Mouse (Mus musculus) intestine, embryonic 15.5 days (tissue): Measurements from ENCODE around the gene Gm19402. TPM values are rescaled to one million over a fixed set of nuclear protein-coding genes. Genes with fewer than 3 reads are reported as not detected.

ENCODE experiments used
- ATAC-seq: fragments of 200-750 bp; cut with Nextera tagmentation; 2 replicates; pipeline ENCODE4 v1.8.0; 2017; ENCODE audit warnings: moderate TSS enrichment, moderate library complexity
- H3K27ac ChIP-seq: fragments of 300-500 bp; sonication (generic); 2 replicates; pipeline ENCODE4 v1.5.1; 2015; ENCODE audit warnings: mild to moderate bottlenecking, inconsistent platforms
- H3K27me3 ChIP-seq: fragments of 300-500 bp; sonication (generic); replicated peaks from 2 replicates; pipeline ENCODE4 v1.6.1; 2015; ENCODE audit warnings: inconsistent platforms
- H3K36me3 ChIP-seq: fragments of 300-500 bp; sonication (generic); 2 replicates; pipeline ENCODE4 v1.6.1; 2015; ENCODE audit warnings: inconsistent platforms
- H3K4me1 ChIP-seq: fragments of 300-500 bp; sonication (generic); replicated peaks from 2 replicates; pipeline ENCODE4 v1.6.1; 2015; ENCODE audit warnings: inconsistent platforms
- H3K4me2 ChIP-seq: fragments of 300-500 bp; sonication (generic); replicated peaks from 2 replicates; pipeline ENCODE4 v1.6.1; 2015; ENCODE audit warnings: mild to moderate bottlenecking, inconsistent platforms
- H3K4me3 ChIP-seq: fragments of 300-500 bp; sonication (generic); replicated peaks from 2 replicates; pipeline ENCODE4 v1.5.1; 2015; ENCODE audit warnings: inconsistent platforms
- H3K9ac ChIP-seq: fragments of 300-500 bp; sonication (generic); 2 replicates; pipeline ENCODE4 v1.6.1; 2015; ENCODE audit warnings: inconsistent platforms
- H3K9me3 ChIP-seq: fragments of 300-500 bp; sonication (generic); 2 replicates; pipeline ENCODE4 v1.6.1; 2016; ENCODE audit warnings: inconsistent platforms
- WGBS: fragments of 180-500 bp; shearing (Covaris S2); methylation state at CpG from one replicate; pipeline ENCODE4 v1.1.7; 2015; 5-methylcytosine and 5-hydroxymethylcytosine counted together
- microRNA counts: library from miRNA; unstranded; fragments of <30 nt; microRNA quantifications from one replicate; lab custom pipeline; 2016
- polyA plus RNA-seq: library from polyadenylated mRNA; unstranded; fragments of >200 nt; fragmentation: Nextera tagmentation; extraction: Ambion mirVana; gene quantifications from 2 replicates; pipeline ENCODE4 v1.2.1, GENCODE M21; 2015

Gene Gm19402
- polyA plus RNA-seq, 1 experiment from 2014 or later = not detected

DNA sequence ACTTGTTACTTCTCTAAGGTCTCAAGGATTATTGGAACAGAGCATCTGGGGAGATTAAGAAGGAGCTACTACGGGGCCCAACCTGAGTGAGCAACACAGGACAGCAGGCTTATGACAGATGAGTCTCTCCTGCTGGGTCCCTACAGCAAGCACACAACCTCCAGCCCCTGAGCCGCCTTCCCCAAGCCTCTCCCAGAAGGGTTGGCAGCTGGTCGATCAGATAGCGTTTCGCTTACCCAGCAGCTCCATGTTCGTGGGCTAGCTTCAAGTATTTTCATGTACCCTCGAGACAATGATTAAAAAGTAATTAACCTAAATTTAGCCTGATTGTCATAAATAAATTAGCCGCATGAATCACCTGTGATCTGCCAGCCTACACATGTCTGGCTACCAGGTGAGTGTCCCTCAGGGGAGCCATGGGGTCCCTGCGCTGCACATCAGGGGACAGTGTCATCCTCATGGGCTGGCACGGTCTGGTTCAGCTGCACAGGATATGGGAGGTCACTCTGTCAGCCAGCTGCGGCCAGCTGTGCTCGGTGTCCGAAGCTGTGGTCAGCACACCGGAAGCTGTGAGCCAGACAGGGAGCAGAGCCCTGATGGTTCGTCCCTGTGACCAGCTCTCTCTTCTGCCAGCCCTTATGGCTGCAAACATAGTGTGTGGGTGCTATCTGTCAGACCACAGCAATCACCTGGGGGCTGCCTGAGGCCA lies 32.1 kb downstream of the Gm19402 start:
- ATAC-seq = no peak
- Histone ChIP-seq H3K4me3 (no peak overlapping the region), H3K9me3 (no peaks in the 10 kb centered on the region), H3K4me2 (no peak overlapping the region), H3K9ac (no peak overlapping the region), H3K4me1 (no peaks in the 10 kb centered on the region), H3K36me3 (no peaks in the 10 kb centered on the region), H3K27ac (no peak overlapping the region), H3K27me3 (no peaks in the 10 kb centered on the region)
- WGBS = 51% methylated on average over 15 of the region's 15 CpGs

GRCm38 (mm10) chr10:77652046-77652445 lies 38.5 kb downstream of the Gm19402 start:
- WGBS = 86% methylated on average over 9 of the region's 9 CpGs
- H3K9ac ChIP-seq = no peak overlapping the region
- ATAC-seq = no peak
- no peak overlapping the region for H3K4me2 ChIP-seq
- H3K4me3 ChIP-seq = no peak overlapping the region
- no peaks in the 10 kb centered on the region for H3K36me3 ChIP-seq
- no peaks in the 10 kb centered on the region for H3K4me1 ChIP-seq
- H3K27ac ChIP-seq = no peak overlapping the region
- no peaks in the 10 kb centered on the region for H3K27me3 ChIP-seq
- H3K9me3 ChIP-seq = no peaks in the 10 kb centered on the region

GRCm38 (mm10) chr10:77647901-77648300 lies 42.7 kb downstream of the Gm19402 start:
- no peaks in the 10 kb centered on the region for H3K9me3 ChIP-seq
- ATAC-seq = no peak
- no peak overlapping the region for H3K4me3 ChIP-seq
- peaks cover 29% of the 10 kb centered on the region; the same call in 1 of the 2 replicates for H3K36me3 ChIP-seq
- no peaks in the 10 kb centered on the region for H3K27me3 ChIP-seq
- no peaks in the 10 kb centered on the region for H3K4me1 ChIP-seq
- no peak overlapping the region for H3K4me2 ChIP-seq
- H3K27ac ChIP-seq = no peak overlapping the region
- WGBS = 83% methylated on average over 8 of the region's 8 CpGs
- H3K9ac ChIP-seq = no peak overlapping the region

DNA sequence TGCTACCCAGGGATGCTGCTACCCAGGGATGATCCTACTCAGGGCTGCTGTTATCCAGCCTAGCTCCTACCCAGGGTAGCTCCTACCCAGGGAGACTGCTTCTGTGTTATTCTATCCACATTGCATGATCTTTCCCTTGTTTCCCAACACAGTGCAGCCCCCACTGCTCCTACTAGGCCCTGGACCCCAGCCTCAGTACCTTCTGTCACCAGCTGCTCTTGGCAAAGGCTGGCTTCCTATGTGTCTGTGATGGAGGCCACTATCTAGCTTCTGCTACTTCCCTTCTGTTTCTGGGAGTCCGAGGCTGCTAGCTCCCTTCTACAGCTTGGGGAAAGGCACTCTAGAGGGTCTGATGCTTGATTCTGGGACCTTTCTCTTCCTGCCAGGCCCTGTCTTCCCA lies 43.1 kb downstream of the Gm19402 start:
- 54% methylated on average over 1 of the region's 1 CpGs for WGBS
- no peaks in the 10 kb centered on the region for H3K4me1 ChIP-seq
- no peaks in the 10 kb centered on the region for H3K27me3 ChIP-seq
- no peak overlapping the region for H3K9ac ChIP-seq
- no peak overlapping the region for H3K27ac ChIP-seq
- no peak overlapping the region for H3K4me3 ChIP-seq
- no peak for ATAC-seq
- H3K9me3 ChIP-seq = no peaks in the 10 kb centered on the region
- H3K36me3 ChIP-seq = peaks cover 29% of the 10 kb centered on the region; the same call in 1 of the 2 replicates
- no peak overlapping the region for H3K4me2 ChIP-seq

- H3K36me3 ChIP-seq = peaks cover 37% of the 10 kb centered on the region
- no peak overlapping the region for H3K27ac ChIP-seq
- H3K9ac ChIP-seq = no peak overlapping the region
- H3K4me2 ChIP-seq = no peak overlapping the region
- WGBS = 89% methylated on average over 5 of the region's 5 CpGs
- H3K4me3 ChIP-seq = no peak overlapping the region
- no peaks in the 10 kb centered on the region for H3K9me3 ChIP-seq
- ATAC-seq = no peak
- H3K27me3 ChIP-seq = no peaks in the 10 kb centered on the region
- H3K4me1 ChIP-seq = no peaks in the 10 kb centered on the region
Observed at GRCm38 (mm10) chr10:77645571-77645970, 45.0 kb downstream of the Gm19402 start.

DNA sequence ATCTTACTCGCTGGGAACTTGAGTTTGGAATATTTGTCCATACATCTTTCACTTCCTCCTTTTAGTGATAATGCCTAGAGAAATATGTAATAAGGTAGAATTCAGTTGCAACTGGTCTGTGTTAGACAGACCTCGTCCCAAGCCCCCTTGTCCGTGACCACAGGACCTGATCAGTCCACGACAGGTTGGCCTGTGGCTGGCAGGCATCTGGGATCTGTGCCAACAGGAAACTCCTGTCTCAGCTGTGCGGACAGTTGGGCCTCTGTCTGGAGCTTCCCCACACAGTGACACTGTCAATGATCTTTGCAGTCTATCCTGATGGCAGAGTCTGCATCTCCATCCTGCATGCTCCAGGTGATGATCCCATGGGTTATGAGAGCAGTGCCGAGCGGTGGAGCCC lies 47.4 kb downstream of the Gm19402 start:
- no peaks in the 10 kb centered on the region for H3K9me3 ChIP-seq
- H3K4me1 ChIP-seq = 0 out of 2 replicates have a peak, but pooled peaks cover 2% of the 10 kb centered on the region
- H3K9ac ChIP-seq = no peak overlapping the region
- H3K27me3 ChIP-seq = no peaks in the 10 kb centered on the region
- peaks cover 42% of the 10 kb centered on the region for H3K36me3 ChIP-seq
- H3K27ac ChIP-seq = no peak overlapping the region
- 78% methylated on average over 7 of the region's 7 CpGs for WGBS
- no peak overlapping the region for H3K4me2 ChIP-seq
- ATAC-seq = no peak
- no peak overlapping the region for H3K4me3 ChIP-seq

MicroRNAs encoded within 50 kb of the gene (microRNA counts, 519-probe panel; counts per million panel counts)
- microRNA mmu-miR-1930 (lab: Ali Mortazavi, UCI) = 97.1 counts per million, percentile 29 among the panel's probes with 10 or more counts

Other genes with a start within 250 kb of the Gm19402 start
- 39.1 and 40.3 TPM in 2 replicates for gene Fam207a, start 175.0 kb downstream of the Gm19402 start, polyA plus RNA-seq
- 3.2 and 3.7 TPM in 2 replicates for gene Itgb2, start 160.5 kb downstream of the Gm19402 start, polyA plus RNA-seq
- 146 and 156 TPM in 2 replicates for gene Pttg1ip, start 109.0 kb downstream of the Gm19402 start, polyA plus RNA-seq
- 338 and 345 TPM in 2 replicates for gene Sumo3, start 84.7 kb downstream of the Gm19402 start, polyA plus RNA-seq
- gene Gm49325, start 84.6 kb downstream of the Gm19402 start, polyA plus RNA-seq = 4.1 and 5.4 TPM in 2 replicates
- gene Ube2g2, start 68.5 kb downstream of the Gm19402 start, polyA plus RNA-seq = 65.0 and 70.3 TPM in 2 replicates
- 0.47 and 0.53 TPM in 2 replicates for gene Tspear, start 4.2 kb downstream of the Gm19402 start, polyA plus RNA-seq
- not detected in 2 replicates for gene Gm9508, start 6.5 kb upstream of the Gm19402 start, polyA plus RNA-seq
- not detected in 2 replicates for gene Gm10272, start 15.9 kb upstream of the Gm19402 start, polyA plus RNA-seq
- gene Gm10024, start 20.7 kb upstream of the Gm19402 start, polyA plus RNA-seq = not detected in 2 replicates
- not detected in 2 replicates for gene Gm10142, start 25.1 kb upstream of the Gm19402 start, polyA plus RNA-seq
- gene Krtap12-1, start 29.8 kb upstream of the Gm19402 start, polyA plus RNA-seq = not detected in 2 replicates
- not detected in 2 replicates for gene Gm10100, start 35.7 kb upstream of the Gm19402 start, polyA plus RNA-seq
- gene Gm18596, start 51.9 kb upstream of the Gm19402 start, polyA plus RNA-seq = not detected in 2 replicates
- not detected in 2 replicates for gene Gm9736, start 60.6 kb upstream of the Gm19402 start, polyA plus RNA-seq
- not detected in 2 replicates for gene Gm3233, start 68.9 kb upstream of the Gm19402 start, polyA plus RNA-seq
- gene Gm3238, start 80.6 kb upstream of the Gm19402 start, polyA plus RNA-seq = not detected in 2 replicates
- gene Gm7138, start 86.2 kb upstream of the Gm19402 start, polyA plus RNA-seq = not detected in 2 replicates
- gene Gm3250, start 91.8 kb upstream of the Gm19402 start, polyA plus RNA-seq = not detected in 2 replicates
- gene Gm7137, start 97.4 kb upstream of the Gm19402 start, polyA plus RNA-seq = not detected in 2 replicates
- not detected in 2 replicates for gene Gm9639, start 104.3 kb upstream of the Gm19402 start, polyA plus RNA-seq
- not detected in 2 replicates for gene Gm19668, start 108.4 kb upstream of the Gm19402 start, polyA plus RNA-seq
- not detected in 2 replicates for gene Gm9507, start 121.1 kb upstream of the Gm19402 start, polyA plus RNA-seq
- gene Gm2696, start 123.9 kb upstream of the Gm19402 start, polyA plus RNA-seq = not detected in 2 replicates
- gene Krtap10-4, start 136.3 kb upstream of the Gm19402 start, polyA plus RNA-seq = not detected in 2 replicates
- gene Krtap10-10, start 145.2 kb upstream of the Gm19402 start, polyA plus RNA-seq = not detected in 2 replicates
- not detected in 2 replicates for gene Gm36176, start 156.0 kb upstream of the Gm19402 start, polyA plus RNA-seq
- gene Gm10318, start 162.1 kb upstream of the Gm19402 start, polyA plus RNA-seq = not detected in 2 replicates
- not detected in 2 replicates for gene Gm3285, start 171.2 kb upstream of the Gm19402 start, polyA plus RNA-seq
- gene Lrrc3, start 211.8 kb upstream of the Gm19402 start, polyA plus RNA-seq = 3.9 TPM in 2 replicates